Mouse (Mus musculus) ES-E14 (cell line): ENCODE results near the gene Ankzf1.

Experiments used
- CHD2 ChIP-seq: IDR thresholded peaks from 2 replicates; pipeline ENCODE4 v1.6.1; 2014; ENCODE audit warnings: mild to moderate bottlenecking, low read depth, low read length, inconsistent platforms
- HCFC1 ChIP-seq: IDR thresholded peaks from 2 replicates; pipeline ENCODE4 v1.6.1; 2012; ENCODE audit warnings: low read length, inconsistent platforms, borderline replicate concordance; ENCODE audit not compliant: insufficient read depth
- MAFK ChIP-seq: IDR thresholded peaks from 2 replicates; pipeline ENCODE4 v1.6.1; 2014; ENCODE audit warnings: mild to moderate bottlenecking, low read depth, low read length, inconsistent platforms; ENCODE audit not compliant: insufficient read depth
- ZC3H11A ChIP-seq: IDR thresholded peaks from 2 replicates; pipeline ENCODE4 v1.6.1; 2012; ENCODE audit warnings: low read depth, mild to moderate bottlenecking, inconsistent platforms, low read length, borderline replicate concordance
- ZNF384 ChIP-seq: IDR thresholded peaks from 2 replicates; pipeline ENCODE4 v1.6.1; 2012; ENCODE audit warnings: low read depth, low read length, inconsistent platforms

DNA sequence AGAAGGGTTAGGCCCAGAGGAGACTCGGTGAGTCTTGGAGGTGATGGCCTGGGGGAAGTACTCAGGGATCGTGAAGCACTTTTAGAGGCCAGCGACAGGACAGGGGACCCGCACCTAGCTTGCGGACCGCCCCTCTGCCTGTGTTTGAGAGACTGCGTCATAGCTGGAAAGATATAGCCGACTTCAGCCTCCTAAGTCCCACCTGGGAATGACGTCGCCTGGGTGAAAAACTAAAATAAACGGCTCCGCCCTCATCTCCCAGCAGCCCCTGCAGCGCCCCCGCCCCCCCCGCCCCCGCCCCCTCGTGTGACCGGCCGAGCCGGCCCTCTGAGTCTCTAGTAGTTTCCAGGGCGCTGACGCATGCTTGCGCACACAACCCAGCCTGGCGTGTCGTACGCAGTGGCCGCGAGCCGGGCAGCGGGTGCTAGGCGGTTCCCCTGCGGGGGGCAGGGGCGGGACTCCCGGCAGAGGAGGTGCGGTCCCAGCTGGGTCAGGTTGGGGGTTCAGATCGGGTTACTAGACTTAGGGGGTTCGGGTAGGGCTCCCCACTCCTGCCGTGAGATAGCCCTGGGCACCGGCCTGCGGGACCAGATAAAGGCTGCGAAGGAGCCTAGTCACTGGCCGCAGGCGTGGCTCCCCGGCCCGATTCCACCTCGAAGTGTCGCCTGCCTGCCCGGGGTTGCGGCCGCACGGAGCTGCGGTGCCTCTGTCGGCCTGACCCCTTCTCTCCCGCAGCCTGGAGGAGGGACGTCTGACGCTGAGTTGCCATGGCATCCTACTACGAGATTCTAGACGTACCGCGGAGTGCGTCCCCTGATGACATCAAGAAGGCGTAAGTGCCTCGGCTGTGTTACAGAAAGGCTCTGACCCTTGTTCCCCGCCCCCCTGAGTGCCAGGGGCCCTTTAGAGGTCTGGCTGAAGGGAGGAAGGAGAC, 44.4 kb downstream of the Ankzf1 start, which contains the start of gene Dnajb2:
- TF ChIP-seq ZC3H11A: no peak
- no peak for TF ChIP-seq HCFC1
- TF ChIP-seq ZNF384: no peak
- no peak for TF ChIP-seq CHD2
- TF ChIP-seq MAFK: no peak
